8 mouse cellular contexts compared by ENCODE assay signal in genomic region chr6:119848034-119848695, GRCm38 (mm10). TPM values are rescaled to one million over a fixed set of nuclear protein-coding genes. Genes with fewer than 3 reads are reported as not detected.
DNase-seq lines count a peak whose midpoint lies in the region; ATAC-seq and TF ChIP-seq lines count a peak whose summit lies in the region.

Gene Erc1 (minus strand): TSS chr6:119848167.

- H3K36me3 ChIP-seq in C2C12 (ENCODE audit: control insufficient read depth, insufficient read depth), result no peaks in the 10 kb centered on the region
- no peaks in the 10 kb centered on the region for H3K36me3 ChIP-seq in erythroblast, embryonic 14.5 days (ENCODE audit: control insufficient read depth)
- H3K36me3 ChIP-seq in heart, embryonic 11.5 days (ENCODE audit: control insufficient read depth, insufficient read depth, low read length), result no peaks in the 10 kb centered on the region
- H3K36me3 ChIP-seq in kidney, embryonic 16.5 days (ENCODE audit: insufficient read depth, low read length), result no peaks in the 10 kb centered on the region
- no peaks in the 10 kb centered on the region for H3K36me3 ChIP-seq in liver, adult 2 months (ENCODE audit: control insufficient read depth, insufficient read depth, low read length)
- no peaks in the 10 kb centered on the region for H3K36me3 ChIP-seq in myocyte (ENCODE audit: control insufficient read depth, insufficient read depth)
- H3K36me3 ChIP-seq in splenic B cell, adult 2 months (ENCODE audit: control insufficient read depth, insufficient read depth, low read length, poor library complexity, severe bottlenecking), result no peaks in the 10 kb centered on the region

- peak within 1 kb of the TSS; percentile 79 for H3K9ac ChIP-seq in heart, embryonic 11.5 days (ENCODE audit: low read depth, low read length)
- peak within 1 kb of the TSS; percentile 91 for H3K9ac ChIP-seq in kidney, embryonic 16.5 days (replicated peaks; ENCODE audit: low read length)
- peak within 1 kb of the TSS; percentile 100 for H3K9ac ChIP-seq in liver, adult 2 months (ENCODE audit: low read depth, low read length)

- TF ChIP-seq CTCF in C2C12 (IDR thresholded peaks at IDR 0.05; ENCODE audit: control insufficient read depth, insufficient read depth, insufficient read length), result no peak
- TF ChIP-seq CTCF in brain, embryonic 14.5 days (IDR thresholded peaks at IDR 0.05; ENCODE audit: borderline replicate concordance, extremely low read depth, insufficient read depth, insufficient read length), result no peak
- no peak for TF ChIP-seq CTCF in liver, adult 2 months (IDR thresholded peaks at IDR 0.05; ENCODE audit: low read depth, low read length)

- H3K79me2 ChIP-seq in C2C12 (ENCODE audit: control insufficient read depth, insufficient read depth) (peaks cover 55% of the 10 kb centered on the region), myocyte (ENCODE audit: control insufficient read depth, insufficient read depth) (peaks cover 41% of the 10 kb centered on the region)
- peaks cover 9% of the 10 kb centered on the region; the same call in 1 of the 2 replicates for H3K79me2 ChIP-seq in liver, adult 2 months (ENCODE audit: control insufficient read depth, insufficient read depth, low read length)

- peak within 1 kb of the TSS; percentile 80 for H3K4me2 ChIP-seq in heart, embryonic 11.5 days
- peak within 1 kb of the TSS; percentile 89 for H3K4me2 ChIP-seq in kidney, embryonic 16.5 days (replicated peaks; ENCODE audit: low read depth, low read length)
- H3K4me2 ChIP-seq in myocyte (ENCODE audit: low read depth), result peak within 1 kb of the TSS; percentile 81

- H3K9me3 ChIP-seq in erythroblast, embryonic 14.5 days (ENCODE audit: control insufficient read depth, low read length), result no peaks in the 10 kb centered on the region
- no peaks in the 10 kb centered on the region for H3K9me3 ChIP-seq in heart, embryonic 11.5 days (replicated peaks; ENCODE audit: control insufficient read depth, low read length)
- no peaks in the 10 kb centered on the region for H3K9me3 ChIP-seq in kidney, embryonic 16.5 days (ENCODE audit: low read length)

- DNase-seq in brain, embryonic 14.5 days (ENCODE audit: low read depth), result peak; percentile 97
- peak; percentile 93 for DNase-seq in liver, adult 2 months (ENCODE audit: extremely low read depth, low read depth, low spot score)
- peak; percentile 87 for DNase-seq in splenic B cell, adult 2 months (ENCODE audit: low read depth, low spot score)

- peak within 1 kb of the TSS; percentile 98 for H3K27ac ChIP-seq in heart, embryonic 11.5 days (ENCODE audit: low read depth, low read length)
- H3K27ac ChIP-seq in kidney, embryonic 16.5 days (ENCODE audit: low read length), result peak within 1 kb of the TSS; percentile 97
- peak within 1 kb of the TSS; percentile 96 for H3K27ac ChIP-seq in liver, adult 2 months (replicated peaks; ENCODE audit: insufficient read depth, low read depth, low read length)

- H3K4me3 ChIP-seq in C2C12 (ENCODE audit: insufficient read depth, poor library complexity, severe bottlenecking), result peak within 1 kb of the TSS; percentile 69
- peak within 1 kb of the TSS; percentile 86 for H3K4me3 ChIP-seq in erythroblast, embryonic 14.5 days (replicated peaks)
- H3K4me3 ChIP-seq in heart, embryonic 11.5 days (ENCODE audit: low read depth, low read length), result peak within 1 kb of the TSS; percentile 65
- peak within 1 kb of the TSS; percentile 90 for H3K4me3 ChIP-seq in kidney, embryonic 16.5 days (ENCODE audit: low read length)
- peak within 1 kb of the TSS; percentile 99 for H3K4me3 ChIP-seq in liver, adult 2 months (ENCODE audit: insufficient read depth, low read depth, low read length)
- peak within 1 kb of the TSS; percentile 60 for H3K4me3 ChIP-seq in myocyte

- peaks cover 29% of the 10 kb centered on the region for H3K79me3 ChIP-seq in C2C12 (ENCODE audit: low read depth)

- H3K27me3 ChIP-seq in C2C12 (ENCODE audit: control insufficient read depth, insufficient read depth, insufficient read length), result no peaks in the 10 kb centered on the region
- H3K27me3 ChIP-seq in erythroblast, embryonic 14.5 days (ENCODE audit: control insufficient read depth), result no peaks in the 10 kb centered on the region
- H3K27me3 ChIP-seq in heart, embryonic 11.5 days (ENCODE audit: control insufficient read depth, insufficient read depth, low read length), result no peaks in the 10 kb centered on the region
- no peaks in the 10 kb centered on the region for H3K27me3 ChIP-seq in kidney, embryonic 16.5 days (ENCODE audit: insufficient read depth, low read length)
- no peaks in the 10 kb centered on the region for H3K27me3 ChIP-seq in liver, adult 2 months (ENCODE audit: control insufficient read depth, insufficient read depth, low read length)
- H3K27me3 ChIP-seq in myocyte (ENCODE audit: control insufficient read depth, insufficient read depth, insufficient read length), result no peaks in the 10 kb centered on the region
- H3K27me3 ChIP-seq in splenic B cell, adult 2 months (ENCODE audit: control insufficient read depth, insufficient read depth, low read length, poor library complexity, severe bottlenecking), result no peaks in the 10 kb centered on the region

- H3ac ChIP-seq in C2C12 (ENCODE audit: control insufficient read depth, insufficient read length, low read depth) (peak within 1 kb of the TSS; percentile 97), myocyte (ENCODE audit: control insufficient read depth, insufficient read length) (peak within 1 kb of the TSS; percentile 98)

- under 1% methylated on average over 59 of the region's 73 CpGs for WGBS in heart, embryonic 11.5 days (ENCODE audit: insufficient replicate concordance)
- under 1% methylated on average over 43 of the region's 73 CpGs for WGBS in kidney, embryonic 16.5 days
- under 1% methylated on average over 51 of the region's 73 CpGs for WGBS in liver, adult 2 months

- peak; percentile 96 for ATAC-seq in heart, embryonic 11.5 days (replicated peaks; ENCODE audit: insufficient number of reproducible peaks, low FRiP score, low TSS enrichment)
- peak; percentile 96 for ATAC-seq in kidney, embryonic 16.5 days (ENCODE audit: low FRiP score, low TSS enrichment)

- TF ChIP-seq POLR2A in brain, embryonic 14.5 days (IDR thresholded peaks at IDR 0.05; ENCODE audit: borderline replicate concordance, extremely low read depth, insufficient read depth, insufficient read length, poor library complexity, severe bottlenecking), result peak; percentile 57; the same call in 1 of the 2 replicates
- peak; percentile 38; the same call in 1 of the 2 replicates for TF ChIP-seq POLR2A in liver, adult 2 months (IDR thresholded peaks at IDR 0.05; ENCODE audit: extremely low read depth, insufficient read depth, low read length)
- peak; percentile 97 for TF ChIP-seq POLR2A in myocyte (IDR thresholded peaks at IDR 0.05; ENCODE audit: insufficient read length, low read depth)

- peaks cover 27% of the 10 kb centered on the region for H3K4me1 ChIP-seq in erythroblast, embryonic 14.5 days (ENCODE audit: control insufficient read depth)
- H3K4me1 ChIP-seq in heart, embryonic 11.5 days (ENCODE audit: control insufficient read depth, insufficient read depth, low read length), result no peaks in the 10 kb centered on the region
- H3K4me1 ChIP-seq in kidney, embryonic 16.5 days (ENCODE audit: insufficient read depth, low read length), result peaks cover 17% of the 10 kb centered on the region
- H3K4me1 ChIP-seq in liver, adult 2 months (ENCODE audit: control insufficient read depth, insufficient read depth, low read length), result peaks cover 4% of the 10 kb centered on the region; the same call in 1 of the 2 replicates

TF ChIP-seq in C2C12, 6 proteins besides CTCF, POLR2A, EP300 and RAD21:
- TF ChIP-seq CEBPB (IDR thresholded peaks at IDR 0.05; ENCODE audit: low read depth) (no peak), USF1 (IDR thresholded peaks at IDR 0.05; ENCODE audit: low read depth) (no peak), MAX (IDR thresholded peaks at IDR 0.05) (no peak), FOSL1 (IDR thresholded peaks at IDR 0.05; ENCODE audit: insufficient read depth, low read length, poor library complexity, severe bottlenecking) (no peak), MYOG (IDR thresholded peaks at IDR 0.05; ENCODE audit: control insufficient read depth, extremely low read depth, insufficient read length) (no peak), MYOD1 (IDR thresholded peaks at IDR 0.05; ENCODE audit: control insufficient read depth, insufficient read length, low read depth) (no peak)

TF ChIP-seq in myocyte, 11 proteins besides CTCF, POLR2A, EP300 and RAD21:
- peak; percentile 85 for TF ChIP-seq SRF (IDR thresholded peaks at IDR 0.05; ENCODE audit: control insufficient read depth, insufficient read length, low read depth)
- TF ChIP-seq MYOD1 (IDR thresholded peaks at IDR 0.05; ENCODE audit: control insufficient read depth in 1 of 3, insufficient read length in 2 of 3, low read depth in 2 of 3), result peak in 1 of 3 experiments; percentile 18
- peak; percentile 88 for TF ChIP-seq POLR2AphosphoS2 (IDR thresholded peaks at IDR 0.05; ENCODE audit: insufficient read length, low read depth)
- no peak for TF ChIP-seq TCF12 (IDR thresholded peaks at IDR 0.05; ENCODE audit: insufficient read depth, poor library complexity, severe bottlenecking)
- TF ChIP-seq MAX (IDR thresholded peaks at IDR 0.05; ENCODE audit: low read depth), result no peak
- TF ChIP-seq MYOG (IDR thresholded peaks at IDR 0.05; ENCODE audit: control insufficient read depth in 1 of 3, insufficient read depth in 1 of 3, insufficient read length in 2 of 3, low read depth in 2 of 3), result peak in 2 of 3 experiments; percentile 2 to 3
- no peak for TF ChIP-seq E2F4 (IDR thresholded peaks at IDR 0.05; ENCODE audit: insufficient read depth)
- no peak for TF ChIP-seq TCF3 (IDR thresholded peaks at IDR 0.05; ENCODE audit: insufficient read length, low read depth)
- TF ChIP-seq CEBPB (IDR thresholded peaks at IDR 0.05; ENCODE audit: insufficient read depth, poor library complexity, severe bottlenecking), result no peak
- TF ChIP-seq USF1 (IDR thresholded peaks at IDR 0.05; ENCODE audit: low read depth), result no peak
- no peak for TF ChIP-seq REST (IDR thresholded peaks at IDR 0.05; ENCODE audit: insufficient read depth, insufficient read length)

RNA-seq across cellular contexts. Expression of gene Erc1, which starts in this region (rescaled TPM):
- polyA plus RNA-seq in C2C12 (2012; fragmentation: generic; extraction: Trizol) (10.2 TPM), myocyte (2012; fragmentation: generic; extraction: Trizol) (8.4 TPM)
- polyA plus RNA-seq in brain, embryonic 14.5 days (2012; rRNA removed), result 35.8 and 59.9 TPM in 2 replicates
- 0.15 and 0.17 TPM in 2 replicates for polyA plus RNA-seq in erythroblast, embryonic 14.5 days (2012)
- 17.6 and 21.8 TPM in 2 replicates for polyA plus RNA-seq in heart, embryonic 11.5 days (2014; fragmentation: Nextera tagmentation; extraction: Ambion mirVana)
- 15.0 and 18.0 TPM in 2 replicates for polyA plus RNA-seq in kidney, embryonic 16.5 days (2015; fragmentation: Nextera tagmentation; extraction: Ambion mirVana)
- total RNA-seq in liver, adult 2 months (2014; rRNA removed), result 13.9 and 14.2 TPM in 2 replicates
- polyA plus RNA-seq in liver, adult 2 months (2012; rRNA removed), result 6.3 and 6.7 TPM in 2 replicates

Comparison
In these comparisons a context has a peak if more than half of its experiments do, and no peak if none do; other contexts are left out.
1. Peak in every context shown above with its lines: DNase-seq, ATAC-seq, H3K4me3 ChIP-seq and H3K27ac ChIP-seq.
2. POLR2A ChIP-seq: peak in every context shown above with its lines; median percentile 97 in myocyte; 57 in brain, embryonic 14.5 days; 38 in liver, adult 2 months.